In the genomic region with DNA sequence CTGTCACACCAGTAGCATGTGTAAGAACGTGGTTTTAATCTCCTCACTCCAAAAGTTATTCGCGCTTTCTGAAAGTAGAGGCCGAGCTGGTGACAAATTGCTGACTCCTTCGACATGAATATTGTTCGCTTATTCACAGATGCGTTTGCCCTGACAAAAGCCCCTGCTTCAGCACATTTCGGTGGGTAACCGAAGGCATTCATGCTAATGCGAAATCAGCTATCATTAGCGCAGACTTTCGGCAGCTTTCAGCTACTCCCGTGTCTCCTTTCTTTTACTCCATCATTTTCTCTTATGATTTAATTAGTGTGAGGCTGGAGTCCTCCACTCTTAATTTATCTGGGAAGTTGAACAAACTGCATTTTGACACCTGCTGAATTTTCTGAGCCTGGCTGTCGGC, we compare ENCODE assay signal across 18 mouse cellular contexts.
"Had no signal": no experiment of that assay in that cellular context is flagged by ENCODE, and none has a peak within 500 bp of the region (broad histone marks: within the 10 kb centered on the region; RNA-seq: fewer than 3 reads in every experiment).

No protein-coding gene starts in this region.

- DNase-seq: lung, adult 18-20 months; lung, embryonic 14.5 days; lung, postnatal 10 days; lung, postnatal 4 days; retina, postnatal 1 day; right cerebral cortex, adult 18-20 months; right cerebral cortex, postnatal 25 days; right cerebral cortex, postnatal 4 days; spleen, adult 18-20 months; thymus, adult 18-20 months; thymus, postnatal 14 days; thymus, postnatal 36 days had no signal

- ATAC-seq: midbrain, embryonic 15.5 days had no signal

- H3K36me3 ChIP-seq: midbrain, embryonic 10.5 days; midbrain, embryonic 12.5 days; midbrain, embryonic 15.5 days; neural tube, embryonic 13.5 days; neural tube, embryonic 15.5 days had no signal

- H3K4me2 ChIP-seq: lung, embryonic 14.5 days; midbrain, embryonic 12.5 days; midbrain, embryonic 15.5 days; neural tube, embryonic 13.5 days; neural tube, embryonic 15.5 days had no signal

- H3K27ac ChIP-seq: midbrain, embryonic 10.5 days; midbrain, embryonic 12.5 days; midbrain, embryonic 15.5 days; neural tube, embryonic 13.5 days; neural tube, embryonic 15.5 days had no signal

- H3K9ac ChIP-seq: lung, embryonic 14.5 days; midbrain, embryonic 12.5 days; midbrain, embryonic 15.5 days; neural tube, embryonic 13.5 days; neural tube, embryonic 15.5 days had no signal

- H3K4me1 ChIP-seq: neural tube, embryonic 13.5 days; neural tube, embryonic 15.5 days had no signal

- H3K27me3 ChIP-seq: midbrain, embryonic 15.5 days; neural tube, embryonic 13.5 days; neural tube, embryonic 15.5 days had no signal

- H3K4me3 ChIP-seq: midbrain, embryonic 10.5 days; midbrain, embryonic 12.5 days; midbrain, embryonic 15.5 days; myocyte; neural tube, embryonic 13.5 days; neural tube, embryonic 15.5 days had no signal

- H3K9me3 ChIP-seq: midbrain, embryonic 10.5 days; midbrain, embryonic 12.5 days; midbrain, embryonic 15.5 days; neural tube, embryonic 13.5 days; neural tube, embryonic 15.5 days had no signal
